Mouse (Mus musculus): Measurements from ENCODE around the gene Ppip5k1. TPM values are rescaled to one million over a fixed set of nuclear protein-coding genes. Genes with fewer than 3 reads are reported as not detected.

Gene Ppip5k1
- 7.0 and 8.7 TPM in 2 replicates for polyA plus RNA-seq (2012; ENCODE audit: low replicate concordance)

GRCm38 (mm10) chr2:121354820-121355592, at the start of gene Ppip5k1:
Gene Ppip5k1 (minus strand): TSS chr2:121355396.

DNA sequence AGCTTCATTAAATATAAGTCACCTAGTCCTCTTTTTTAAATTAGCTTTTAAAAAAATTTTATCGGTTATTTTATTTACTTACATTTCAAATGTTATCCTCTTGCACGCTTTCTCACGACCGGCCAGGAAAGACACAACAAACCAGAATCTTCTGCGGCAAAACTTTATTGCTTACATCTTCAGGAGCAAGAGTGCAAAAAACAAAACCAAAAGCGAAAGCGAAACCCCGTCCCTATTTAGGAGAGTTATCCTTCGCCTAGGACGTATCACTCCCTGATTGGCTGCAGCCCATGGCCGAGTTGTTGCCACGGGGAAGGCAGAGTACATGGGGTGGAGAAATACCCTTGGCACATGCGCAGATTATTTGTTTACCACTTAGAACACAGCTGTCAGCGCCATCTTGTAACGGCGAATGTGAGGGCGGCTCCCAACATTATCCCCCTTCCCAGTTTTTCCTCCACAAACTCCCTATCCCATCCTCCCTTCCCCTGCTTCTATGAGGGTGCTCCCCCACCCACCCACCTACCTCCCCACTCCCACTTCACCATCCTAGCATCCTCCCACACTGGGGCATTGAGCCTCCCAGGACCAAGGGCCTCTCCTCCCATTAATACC, 31.9 kb upstream of the Ppip5k1 start, which contains the start of gene Strc:
Strc (minus strand) TSS at position 208 of the 615 bp plus-strand sequence.

GRCm38 (mm10) chr2:121357494-121357893, 2.3 kb upstream of the Ppip5k1 start, which contains the start of gene Ckmt1:
Gene Ckmt1 (plus strand): TSS chr2:121357714.

DNA sequence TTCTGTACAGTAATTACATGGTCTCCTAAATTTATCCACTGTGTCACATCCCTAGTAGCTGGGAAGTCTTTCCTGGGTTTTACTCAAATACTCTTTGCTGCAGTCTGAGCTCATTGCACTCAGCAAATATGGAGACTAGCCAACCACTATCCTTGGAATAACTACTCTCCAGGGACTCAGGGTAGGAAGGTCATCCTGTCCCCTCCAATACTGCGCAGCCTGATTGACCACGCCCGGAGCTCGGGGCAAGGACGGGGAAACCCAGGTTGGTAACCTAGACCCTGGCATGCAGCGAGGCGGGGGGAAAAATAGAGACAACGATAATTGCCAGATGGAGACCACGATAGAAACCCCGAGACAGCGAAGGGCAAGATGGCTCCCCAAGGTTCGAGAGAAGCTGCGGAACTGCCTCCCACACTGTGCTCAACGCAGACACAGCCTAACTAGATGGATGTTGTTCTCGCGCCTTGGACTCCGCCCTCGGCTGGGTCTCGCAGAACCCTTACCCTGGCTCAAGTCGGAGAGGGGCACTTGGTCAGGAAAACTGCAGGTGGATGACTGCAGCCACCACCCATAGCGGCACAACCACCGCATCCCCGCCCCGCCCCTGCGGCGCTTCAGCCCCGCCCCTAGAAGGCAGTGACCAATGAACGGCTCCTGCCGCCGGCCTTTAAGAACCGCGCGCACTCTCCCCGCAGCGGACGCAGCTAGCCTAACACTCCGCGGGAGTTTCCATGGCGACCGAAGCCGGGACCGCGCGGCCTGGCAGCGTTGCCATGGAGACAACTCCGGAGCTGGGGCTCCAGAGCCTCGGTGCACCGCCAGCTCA, 66.1 kb downstream of the Ppip5k1 start, which contains the start of gene Map1a:
Map1a (plus strand) TSS at position 700 of the 829 bp plus-strand sequence.

GRCm38 (mm10) chr2:121271236-121271927, 83.8 kb downstream of the Ppip5k1 start, which contains the start of gene Trp53bp1:
Gene Trp53bp1 (minus strand): TSS chr2:121271407.

Other genes starting within 250 kb of the Ppip5k1 start
- 0.05 TPM in 1 of 2 replicates, not detected in the other for gene Tgm7, start 245.6 kb downstream of the Ppip5k1 start, polyA plus RNA-seq (2012; ENCODE audit: low replicate concordance)
- gene Adal, start 215.0 kb downstream of the Ppip5k1 start, polyA plus RNA-seq (2012; ENCODE audit: low replicate concordance) = 5.4 and 5.9 TPM in 2 replicates
- 5.9 and 10.2 TPM in 2 replicates for gene Lcmt2, start 214.7 kb downstream of the Ppip5k1 start, polyA plus RNA-seq (2012; ENCODE audit: low replicate concordance)
- gene Tubgcp4, start 184.7 kb downstream of the Ppip5k1 start, polyA plus RNA-seq (2012; ENCODE audit: low replicate concordance) = 6.4 and 20.8 TPM in 2 replicates
- 18.7 and 32.2 TPM in 2 replicates for gene Zscan29, start 184.3 kb downstream of the Ppip5k1 start, polyA plus RNA-seq (2012; ENCODE audit: low replicate concordance)
- gene Trp53bp1, start 84.0 kb downstream of the Ppip5k1 start, polyA plus RNA-seq (2012; ENCODE audit: low replicate concordance) = 15.1 and 22.2 TPM in 2 replicates
- 1.4 and 1.8 TPM in 2 replicates for gene Map1a, start 65.8 kb downstream of the Ppip5k1 start, polyA plus RNA-seq (2012; ENCODE audit: low replicate concordance)
- gene Ckmt1, start 2.3 kb upstream of the Ppip5k1 start, polyA plus RNA-seq (2012; ENCODE audit: low replicate concordance) = not detected in 2 replicates
- gene Strc, start 31.8 kb upstream of the Ppip5k1 start, polyA plus RNA-seq (2012; ENCODE audit: low replicate concordance) = not detected in 2 replicates
- gene Pdia3, start 58.4 kb upstream of the Ppip5k1 start, polyA plus RNA-seq (2012; ENCODE audit: low replicate concordance) = 448 and 1,332 TPM in 2 replicates
- gene Catsper2, start 58.4 kb upstream of the Ppip5k1 start, polyA plus RNA-seq (2012; ENCODE audit: low replicate concordance) = 0.55 and 0.79 TPM in 2 replicates
- 8.3 and 17.1 TPM in 2 replicates for gene Ell3, start 88.9 kb upstream of the Ppip5k1 start, polyA plus RNA-seq (2012; ENCODE audit: low replicate concordance)
- gene Serf2, start 93.8 kb upstream of the Ppip5k1 start, polyA plus RNA-seq (2012; ENCODE audit: low replicate concordance) = 199 and 329 TPM in 2 replicates
- gene Hypk, start 97.9 kb upstream of the Ppip5k1 start, polyA plus RNA-seq (2012; ENCODE audit: low replicate concordance) = 18.0 and 38.8 TPM in 2 replicates
- gene Serinc4, start 101.4 kb upstream of the Ppip5k1 start, polyA plus RNA-seq (2012; ENCODE audit: low replicate concordance) = 0.13 and 0.19 TPM in 2 replicates
- 2.3 and 5.5 TPM in 2 replicates for gene Mfap1b, start 118.7 kb upstream of the Ppip5k1 start, polyA plus RNA-seq (2012; ENCODE audit: low replicate concordance)
- 1.9 and 11.4 TPM in 2 replicates for gene Mfap1a, start 151.3 kb upstream of the Ppip5k1 start, polyA plus RNA-seq (2012; ENCODE audit: low replicate concordance)
- 0.45 and 0.91 TPM in 2 replicates for gene Wdr76, start 151.3 kb upstream of the Ppip5k1 start, polyA plus RNA-seq (2012; ENCODE audit: low replicate concordance)

All from hematopoietic multipotent progenitor cell, adult 10-12 weeks (in vitro differentiated cells).